ENCODE assay signal across 20 mouse cellular contexts in the genomic region with DNA sequence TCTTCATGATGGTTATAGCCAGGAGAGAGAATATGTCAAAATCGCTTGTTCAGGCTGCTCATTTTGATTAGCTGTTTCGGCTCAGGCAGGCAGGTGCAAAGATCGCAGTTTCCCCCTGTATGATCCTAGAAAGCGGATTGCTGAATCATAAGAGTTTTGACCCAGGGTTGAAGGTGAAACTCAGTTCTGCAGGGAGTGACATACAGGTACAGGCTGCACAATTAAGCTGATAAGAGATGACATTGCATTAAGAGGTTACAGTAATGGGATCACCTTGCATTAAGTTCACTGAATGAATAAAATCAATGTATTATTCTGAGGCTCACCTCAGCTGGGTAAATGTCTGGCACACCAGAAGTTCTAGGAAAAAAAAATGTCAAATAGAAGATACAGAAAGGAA.
A peak's percentile ranks its signal among the peaks of the same experiment; 100 is the strongest.
DNase-seq lines count a peak whose midpoint lies in the region; ATAC-seq and TF ChIP-seq lines count a peak whose summit lies in the region.
"Had no signal": no experiment of that assay in that cellular context is flagged by ENCODE, and none has a peak within 500 bp of the region (broad histone marks: within the 10 kb centered on the region; RNA-seq: fewer than 3 reads in every experiment).

No protein-coding gene starts in this region.

- no peak overlapping the region for H3K4me3 ChIP-seq in forebrain, postnatal 0 days (ENCODE audit: low read depth, low read length)
- no peak overlapping the region for H3K4me3 ChIP-seq in forebrain, embryonic 11.5 days (ENCODE audit: low read depth, low read length)
- no peak overlapping the region for H3K4me3 ChIP-seq in kidney, adult 2 months (ENCODE audit: insufficient read depth, low read depth, low read length)
- no peak overlapping the region for H3K4me3 ChIP-seq in liver, adult 2 months (ENCODE audit: insufficient read depth, low read depth, low read length)
- H3K4me3 ChIP-seq: embryonic facial prominence, embryonic 13.5 days; embryonic facial prominence, embryonic 15.5 days; erythroblast, embryonic 14.5 days; forebrain, embryonic 10.5 days; forebrain, embryonic 13.5 days had no signal

- ATAC-seq in forebrain, postnatal 0 days, result peak; percentile 54; the same call in 1 of the 2 replicates
- no peak for ATAC-seq in forebrain, embryonic 11.5 days (replicated peaks; ENCODE audit: low FRiP score)
- ATAC-seq: forebrain, embryonic 13.5 days had no signal

- no peaks in the 10 kb centered on the region for H3K36me3 ChIP-seq in forebrain, postnatal 0 days (ENCODE audit: insufficient read depth)
- H3K36me3 ChIP-seq in forebrain, embryonic 11.5 days (ENCODE audit: control insufficient read depth, insufficient read depth, low read length), result no peaks in the 10 kb centered on the region
- no peaks in the 10 kb centered on the region for H3K36me3 ChIP-seq in kidney, adult 2 months (ENCODE audit: control insufficient read depth, insufficient read depth, low read length)
- no peaks in the 10 kb centered on the region for H3K36me3 ChIP-seq in liver, adult 2 months (ENCODE audit: control insufficient read depth, insufficient read depth, low read length)
- H3K36me3 ChIP-seq: embryonic facial prominence, embryonic 13.5 days; embryonic facial prominence, embryonic 15.5 days; forebrain, embryonic 10.5 days had no signal

- H3K4me2 ChIP-seq in forebrain, postnatal 0 days (ENCODE audit: low read depth), result no peak overlapping the region
- H3K4me2 ChIP-seq in forebrain, embryonic 11.5 days (ENCODE audit: low read depth, low read length, severe bottlenecking), result no peak overlapping the region
- H3K4me2 ChIP-seq: embryonic facial prominence, embryonic 13.5 days; embryonic facial prominence, embryonic 15.5 days; forebrain, embryonic 13.5 days had no signal

- no peaks in the 10 kb centered on the region for H3K9me3 ChIP-seq in forebrain, postnatal 0 days (ENCODE audit: low read length)
- H3K9me3 ChIP-seq in forebrain, embryonic 11.5 days (ENCODE audit: control insufficient read depth, low read length), result no peaks in the 10 kb centered on the region
- H3K9me3 ChIP-seq: embryonic facial prominence, embryonic 13.5 days; embryonic facial prominence, embryonic 15.5 days; forebrain, embryonic 10.5 days; forebrain, embryonic 13.5 days had no signal

- H3K27ac ChIP-seq in forebrain, postnatal 0 days (ENCODE audit: low read depth, low read length), result no peak overlapping the region
- no peak overlapping the region for H3K27ac ChIP-seq in forebrain, embryonic 11.5 days (ENCODE audit: low read depth, low read length)
- H3K27ac ChIP-seq in kidney, adult 2 months (ENCODE audit: insufficient read depth, low read depth, low read length), result no peak overlapping the region
- no peak overlapping the region for H3K27ac ChIP-seq in liver, adult 2 months (replicated peaks; ENCODE audit: insufficient read depth, low read depth, low read length)
- H3K27ac ChIP-seq: embryonic facial prominence, embryonic 13.5 days; embryonic facial prominence, embryonic 15.5 days; forebrain, embryonic 10.5 days had no signal

- WGBS in forebrain, postnatal 0 days, result 85% methylated on average over 4 of the region's 4 CpGs
- WGBS in forebrain, embryonic 11.5 days, result 85% methylated on average over 4 of the region's 4 CpGs
- 72% methylated on average over 4 of the region's 4 CpGs for WGBS in kidney, adult 2 months
- WGBS in liver, adult 2 months, result 26% methylated on average over 4 of the region's 4 CpGs

- no peak for DNase-seq in forebrain, postnatal 0 days
- DNase-seq in forebrain, embryonic 11.5 days (ENCODE audit: low spot score), result no peak
- DNase-seq in kidney, adult 2 months, result peak; percentile 31
- no peak for DNase-seq in kidney, adult 18-20 months
- peak; percentile 89 for DNase-seq in liver, adult 2 months (ENCODE audit: extremely low read depth, low read depth, low spot score)
- DNase-seq in liver, result no peak
- DNase-seq in left cerebral cortex, adult 18-20 months (ENCODE audit: low spot score in 2 of 2), result no peak
- DNase-seq: adrenal gland, adult 2 months; adrenal gland, postnatal 10 days; adrenal gland, postnatal 25 days; cerebellum, adult 11 months; cerebellum, adult 8-10 months; cerebellum, adult 9-11 months; cerebellum, postnatal 36 days; embryo, embryonic 11 days had no signal

- H3K9ac ChIP-seq in forebrain, postnatal 0 days, result no peak overlapping the region
- H3K9ac ChIP-seq in forebrain, embryonic 11.5 days (ENCODE audit: low read length), result no peak overlapping the region
- no peak overlapping the region for H3K9ac ChIP-seq in liver, adult 2 months (ENCODE audit: low read depth, low read length)
- H3K9ac ChIP-seq: embryonic facial prominence, embryonic 13.5 days; embryonic facial prominence, embryonic 15.5 days; forebrain, embryonic 13.5 days had no signal

- no peak for TF ChIP-seq CTCF in forebrain, postnatal 0 days (IDR thresholded peaks at IDR 0.05; ENCODE audit: low read depth)
- TF ChIP-seq CTCF in kidney, adult 2 months (conservative IDR thresholded peaks at IDR 0.05; ENCODE audit: insufficient read depth, insufficient read length, low read depth, low read length), result no peak
- TF ChIP-seq CTCF in liver, adult 2 months (IDR thresholded peaks at IDR 0.05; ENCODE audit: low read depth, low read length), result no peak

- TF ChIP-seq POLR2A in kidney, adult 2 months (IDR thresholded peaks at IDR 0.05; ENCODE audit: low read depth, low read length), result no peak
- TF ChIP-seq POLR2A in liver, adult 2 months (IDR thresholded peaks at IDR 0.05; ENCODE audit: extremely low read depth, insufficient read depth, low read length), result no peak

- H3K4me1 ChIP-seq in forebrain, postnatal 0 days (ENCODE audit: insufficient read depth), result no peaks in the 10 kb centered on the region; the same call in 1 of the 2 replicates
- H3K4me1 ChIP-seq in forebrain, embryonic 11.5 days (replicated peaks; ENCODE audit: control insufficient read depth, insufficient read depth, low read length), result no peaks in the 10 kb centered on the region
- no peaks in the 10 kb centered on the region for H3K4me1 ChIP-seq in kidney, adult 2 months (ENCODE audit: control insufficient read depth, insufficient read depth, low read length)
- H3K4me1 ChIP-seq in liver, adult 2 months (ENCODE audit: control insufficient read depth, insufficient read depth, low read length), result peaks cover 7% of the 10 kb centered on the region

- H3K79me2 ChIP-seq in liver, adult 2 months (ENCODE audit: control insufficient read depth, insufficient read depth, low read length), result peaks cover 29% of the 10 kb centered on the region

- no peaks in the 10 kb centered on the region for H3K27me3 ChIP-seq in forebrain, postnatal 0 days (ENCODE audit: insufficient read depth, low read length)
- H3K27me3 ChIP-seq in forebrain, embryonic 11.5 days (ENCODE audit: control insufficient read depth, insufficient read depth, low read length), result no peaks in the 10 kb centered on the region
- H3K27me3 ChIP-seq in kidney, adult 2 months (replicated peaks; ENCODE audit: control insufficient read depth, insufficient read depth, low read length), result no peaks in the 10 kb centered on the region
- H3K27me3 ChIP-seq in liver, adult 2 months (ENCODE audit: control insufficient read depth, insufficient read depth, low read length), result no peaks in the 10 kb centered on the region
- H3K27me3 ChIP-seq: embryonic facial prominence, embryonic 15.5 days; forebrain, embryonic 13.5 days had no signal

Comparison
In these comparisons a context has a peak if more than half of its experiments do, and no peak if none do; other contexts are left out.
1. DNase-seq: peak in kidney, adult 2 months (single experiment) and liver, adult 2 months (single experiment); none in forebrain, postnatal 0 days (single experiment), forebrain, embryonic 11.5 days (single experiment), kidney, adult 18-20 months (single experiment), liver (single experiment) and left cerebral cortex, adult 18-20 months (0 of 2).